In the genomic region with DNA sequence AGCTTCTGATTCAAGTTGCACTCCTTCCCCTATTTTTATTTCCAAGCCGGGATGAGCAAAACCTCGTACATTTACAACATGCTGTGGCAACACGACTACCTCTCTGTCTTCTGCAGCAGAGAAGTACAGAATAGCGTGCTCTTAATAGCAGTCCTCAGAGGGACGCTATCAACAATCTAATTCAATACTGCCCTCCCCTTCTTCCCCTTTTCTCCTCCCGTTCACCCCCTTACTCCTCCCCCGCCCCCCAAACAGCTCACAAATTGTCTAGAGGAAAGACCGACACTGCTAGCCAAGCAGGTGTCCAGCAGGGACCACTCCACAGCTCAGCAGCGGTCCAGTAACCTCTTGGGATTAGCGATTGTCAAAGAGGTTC, we compare ENCODE assay signal across 11 mouse cellular contexts.
A peak's percentile ranks its signal among the peaks of the same experiment; 100 is the strongest.
DNase-seq lines count a peak whose midpoint lies in the region; ATAC-seq and TF ChIP-seq lines count a peak whose summit lies in the region.
"Had no signal": no experiment of that assay in that cellular context is flagged by ENCODE, and none has a peak within 500 bp of the region (broad histone marks: within the 10 kb centered on the region; RNA-seq: fewer than 3 reads in every experiment).

No protein-coding gene starts in this region.

- peak; percentile 80 for ATAC-seq in forebrain, embryonic 13.5 days
- peak; percentile 81 for ATAC-seq in midbrain, embryonic 12.5 days (ENCODE audit: low FRiP score, low read depth)

- no peak overlapping the region for H3K27ac ChIP-seq in gastrocnemius, adult 2 months
- H3K27ac ChIP-seq in forebrain, embryonic 13.5 days, result peak overlapping the region; percentile 31
- H3K27ac ChIP-seq in midbrain, embryonic 12.5 days (replicated peaks), result peak overlapping the region; percentile 71

- TF ChIP-seq CTCF in gastrocnemius, adult 2 months (IDR thresholded peaks at IDR 0.05), result no peak

- DNase-seq in gastrocnemius, adult 2 months, result no peak
- no peak for DNase-seq in gastrocnemius, adult 18-20 months (ENCODE audit: low spot score)
- DNase-seq in brain, adult 2 months (ENCODE audit: low read depth, low spot score), result peak; percentile 31
- DNase-seq in testis, postnatal 14 days (ENCODE audit: low spot score), result no peak
- no peak for DNase-seq in right cerebral cortex, postnatal 10 days (ENCODE audit: low spot score in 2 of 2)
- no peak for DNase-seq in ovary, postnatal 36 days (ENCODE audit: low spot score)
- DNase-seq: adrenal gland, adult 8-10 months; cerebellum, adult 18-20 months; liver had no signal

- no peaks in the 10 kb centered on the region for H3K9me3 ChIP-seq in forebrain, embryonic 13.5 days (replicated peaks)
- no peaks in the 10 kb centered on the region for H3K9me3 ChIP-seq in midbrain, embryonic 12.5 days

- no peaks in the 10 kb centered on the region for H3K4me1 ChIP-seq in forebrain, embryonic 13.5 days
- no peaks in the 10 kb centered on the region for H3K4me1 ChIP-seq in midbrain, embryonic 12.5 days

- WGBS in forebrain, embryonic 13.5 days, result 8% methylated on average over 10 of the region's 10 CpGs
- WGBS in midbrain, embryonic 12.5 days, result 21% methylated on average over 10 of the region's 10 CpGs

- H3K36me3 ChIP-seq in forebrain, embryonic 13.5 days (ENCODE audit: poor library complexity, severe bottlenecking), result no peaks in the 10 kb centered on the region
- no peaks in the 10 kb centered on the region for H3K36me3 ChIP-seq in midbrain, embryonic 12.5 days

- H3K27me3 ChIP-seq in forebrain, embryonic 13.5 days, result no peaks in the 10 kb centered on the region
- no peaks in the 10 kb centered on the region for H3K27me3 ChIP-seq in midbrain, embryonic 12.5 days

- peak overlapping the region; percentile 36 for H3K4me3 ChIP-seq in gastrocnemius, adult 2 months
- peak overlapping the region; percentile 26 for H3K4me3 ChIP-seq in forebrain, embryonic 13.5 days
- H3K4me3 ChIP-seq in midbrain, embryonic 12.5 days, result peak overlapping the region; percentile 29

- intact Hi-C loops in gastrocnemius, adult 2 months (cut with DNase I), result no loop called here

- peak overlapping the region; percentile 56 for H3K4me2 ChIP-seq in forebrain, embryonic 13.5 days
- peak overlapping the region; percentile 46 for H3K4me2 ChIP-seq in midbrain, embryonic 12.5 days (replicated peaks)

- peak overlapping the region; percentile 40; the same call in 1 of the 2 replicates for H3K9ac ChIP-seq in forebrain, embryonic 13.5 days
- peak overlapping the region; percentile 28; the same call in 1 of the 2 replicates for H3K9ac ChIP-seq in midbrain, embryonic 12.5 days (replicated peaks)
